Mouse (Mus musculus) c-Kit-positive CD71-positive TER-119-positive erythroid progenitor cells, embryonic 14.5 days (primary cell): ENCODE results near the gene Cpeb1.
A peak's percentile ranks its signal among the peaks of the same experiment; 100 is the strongest.

Source experiments
- DNase-seq: peaks from one replicate; pipeline ENCODE4 v3.0.0-alpha.2; 2013; ENCODE audit warnings: low spot score

Gene Cpeb1

GRCm38 (mm10) chr7:81327661-81328060, 127.6 kb downstream of the Cpeb1 start:
- DNase-seq: no peak

GRCm38 (mm10) chr7:81326859-81327258, 128.4 kb downstream of the Cpeb1 start:
- no peak for DNase-seq

- no peak for DNase-seq
These were observed 129.2 kb downstream of the Cpeb1 start for GRCm38 (mm10) chr7:81326043-81326442.

GRCm38 (mm10) chr7:81321776-81322175, 133.5 kb downstream of the Cpeb1 start:
- no peak for DNase-seq

GRCm38 (mm10) chr7:81319749-81320148, 135.5 kb downstream of the Cpeb1 start:
- no peak for DNase-seq

- DNase-seq: no peak
These were observed 139.7 kb downstream of the Cpeb1 start for GRCm38 (mm10) chr7:81315583-81315982.

GRCm38 (mm10) chr7:81311581-81311980, 143.7 kb downstream of the Cpeb1 start:
- DNase-seq: no peak

- no peak for DNase-seq
These were observed 144.1 kb downstream of the Cpeb1 start for GRCm38 (mm10) chr7:81311130-81311529.

- DNase-seq: no peak
These were observed 146.0 kb downstream of the Cpeb1 start for GRCm38 (mm10) chr7:81309247-81309646.

- DNase-seq: no peak
These were observed 147.5 kb downstream of the Cpeb1 start for GRCm38 (mm10) chr7:81307735-81308134.

GRCm38 (mm10) chr7:81304675-81305074, 150.6 kb downstream of the Cpeb1 start:
- no peak for DNase-seq

- DNase-seq: no peak
These were observed 151.2 kb downstream of the Cpeb1 start for GRCm38 (mm10) chr7:81304100-81304499.

- peak; percentile 9 for DNase-seq
These were observed 151.6 kb downstream of the Cpeb1 start for GRCm38 (mm10) chr7:81303682-81304081.

- DNase-seq: no peak
These were observed 153.9 kb downstream of the Cpeb1 start for GRCm38 (mm10) chr7:81301323-81301722.

GRCm38 (mm10) chr7:81298206-81298605, 157.1 kb downstream of the Cpeb1 start:
- no peak for DNase-seq
